Mouse (Mus musculus): ENCODE measurements around the gene Prpf19. TPM values are rescaled to one million over a fixed set of nuclear protein-coding genes. Genes with fewer than 3 reads are reported as not detected.
A peak's percentile ranks its signal among the peaks of the same experiment; 100 is the strongest.

Prpf19 gene
- total RNA-seq, 2 experiments from 2014 or later = 114 to 236 TPM

DNA sequence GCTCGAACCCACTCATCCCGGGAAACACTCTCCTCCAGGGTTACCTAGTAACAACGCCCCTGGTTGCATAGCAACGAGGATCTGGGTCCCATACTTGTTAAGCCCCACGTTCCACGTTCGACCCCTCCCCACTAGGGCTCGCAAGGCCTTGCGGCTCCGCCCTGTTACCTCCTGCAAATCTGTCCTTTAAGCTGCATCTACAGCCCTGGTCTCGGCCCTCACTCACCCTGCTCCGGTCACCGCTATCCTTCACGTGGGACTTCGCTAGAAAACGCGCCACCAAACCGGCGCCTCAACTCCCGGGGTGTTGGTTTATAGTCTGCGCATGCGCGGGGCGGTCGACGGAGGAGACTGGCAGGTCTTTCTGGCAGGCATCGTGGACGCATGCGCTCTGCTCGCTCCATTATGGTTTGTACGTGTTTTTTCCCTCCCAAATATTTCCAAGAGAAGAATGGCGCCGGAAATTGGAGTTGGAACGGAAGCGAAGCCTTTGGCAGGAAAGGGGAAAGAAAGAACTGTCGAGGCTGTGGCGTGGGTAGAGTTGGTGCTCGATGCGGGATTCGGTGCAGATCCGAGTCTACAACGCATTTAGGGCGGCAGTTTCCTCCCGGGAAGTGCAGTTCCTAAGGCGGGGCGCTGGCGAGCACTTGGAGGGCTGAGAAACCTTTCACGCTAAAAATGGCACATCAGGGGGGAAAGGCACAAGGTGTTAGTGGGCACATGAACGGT is 13.4 kb upstream of the Prpf19 start, which contains the start of gene Tmem109:
Gene Tmem109 (minus strand): TSS at position 576 of the 729 bp plus-strand sequence.
- ATAC-seq (replicated peaks; ENCODE audit: poor library complexity, severe bottlenecking) = peak; percentile 68

DNA sequence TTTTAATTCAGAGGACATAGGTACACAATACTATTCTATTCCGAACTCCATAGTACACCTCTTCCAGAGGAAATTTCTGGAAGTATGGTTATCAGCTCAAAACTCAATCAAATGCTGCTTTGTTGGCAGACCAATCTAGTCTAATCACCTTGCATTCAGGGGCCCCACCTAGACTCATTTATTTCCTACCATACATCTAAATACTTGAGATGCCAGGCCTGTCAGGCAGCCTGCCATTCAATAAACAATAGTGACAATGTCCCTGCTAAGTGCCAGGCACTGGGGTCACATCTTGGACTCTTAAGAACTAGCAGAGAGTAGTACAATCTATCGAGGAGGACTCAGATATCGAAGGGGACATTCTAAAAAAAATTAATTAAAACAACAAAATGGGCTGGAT is 2.8 kb upstream of the Prpf19 start:
- ATAC-seq (replicated peaks; ENCODE audit: poor library complexity, severe bottlenecking) = no peak

GRCm38 (mm10) chr19:10895708-10896107 is 677 bp downstream of the Prpf19 start:
- no peak for ATAC-seq (replicated peaks; ENCODE audit: poor library complexity, severe bottlenecking)

- ATAC-seq (replicated peaks; ENCODE audit: poor library complexity, severe bottlenecking) = no peak
These were observed 1.8 kb downstream of the Prpf19 start for GRCm38 (mm10) chr19:10896849-10897248.

- no peak for ATAC-seq (replicated peaks; ENCODE audit: poor library complexity, severe bottlenecking)
These were observed 2.5 kb downstream of the Prpf19 start for GRCm38 (mm10) chr19:10897491-10897890.

GRCm38 (mm10) chr19:10900315-10900714 is 5.3 kb downstream of the Prpf19 start:
- ATAC-seq (replicated peaks; ENCODE audit: poor library complexity, severe bottlenecking) = no peak

- no peak for ATAC-seq (replicated peaks; ENCODE audit: poor library complexity, severe bottlenecking)
These were observed 6.0 kb downstream of the Prpf19 start for GRCm38 (mm10) chr19:10901046-10901445.

DNA sequence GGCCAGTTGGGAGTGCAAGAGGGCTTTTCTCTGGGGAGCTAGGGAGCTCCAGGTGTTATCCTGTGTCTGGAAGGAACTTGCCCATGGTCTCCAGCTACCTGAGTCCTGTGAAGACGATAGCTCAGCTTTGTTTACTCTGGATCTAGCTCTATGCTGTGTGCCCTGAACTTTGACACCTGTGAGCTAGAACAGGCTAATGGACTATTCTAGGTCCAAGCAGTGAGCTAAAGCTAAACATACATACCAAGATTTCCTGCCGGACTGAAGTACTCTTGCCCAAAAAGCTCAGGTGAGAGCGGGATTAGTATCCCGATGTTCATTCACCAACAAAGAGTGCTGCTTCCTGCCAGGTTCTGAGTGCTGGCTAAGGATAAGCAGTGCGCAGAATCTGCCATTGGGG is 9.5 kb downstream of the Prpf19 start:
- ATAC-seq (replicated peaks; ENCODE audit: poor library complexity, severe bottlenecking) = no peak

GRCm38 (mm10) chr19:10904927-10905727 is 10.1 kb downstream of the Prpf19 start:
- ATAC-seq (replicated peaks; ENCODE audit: poor library complexity, severe bottlenecking) = peak; percentile 54; the same call in 1 of the 2 replicates

- ATAC-seq (replicated peaks; ENCODE audit: poor library complexity, severe bottlenecking) = no peak
These were observed 10.6 kb downstream of the Prpf19 start for GRCm38 (mm10) chr19:10905728-10906000.

DNA sequence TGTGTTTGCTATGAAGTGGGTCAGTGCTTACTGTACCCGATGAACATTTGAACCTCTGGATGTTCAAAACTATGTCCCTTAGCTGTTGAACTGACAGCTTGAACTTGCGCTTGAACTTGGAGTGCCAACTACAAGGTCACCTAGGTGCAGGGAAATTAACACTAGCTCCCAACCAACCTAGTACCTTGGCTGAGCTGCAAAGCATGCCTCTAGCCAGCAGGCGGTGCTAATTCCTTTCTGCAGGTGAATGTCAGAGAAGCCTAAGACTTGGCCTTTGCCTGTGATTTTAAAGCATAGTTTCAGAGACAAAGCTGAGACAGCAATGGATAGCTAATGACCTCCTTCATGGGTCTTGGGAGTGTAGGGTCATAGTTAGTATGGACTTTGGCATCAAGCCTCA is 12.9 kb downstream of the Prpf19 start:
- peak; percentile 55; the same call in 1 of the 2 replicates for ATAC-seq (replicated peaks; ENCODE audit: poor library complexity, severe bottlenecking)

DNA sequence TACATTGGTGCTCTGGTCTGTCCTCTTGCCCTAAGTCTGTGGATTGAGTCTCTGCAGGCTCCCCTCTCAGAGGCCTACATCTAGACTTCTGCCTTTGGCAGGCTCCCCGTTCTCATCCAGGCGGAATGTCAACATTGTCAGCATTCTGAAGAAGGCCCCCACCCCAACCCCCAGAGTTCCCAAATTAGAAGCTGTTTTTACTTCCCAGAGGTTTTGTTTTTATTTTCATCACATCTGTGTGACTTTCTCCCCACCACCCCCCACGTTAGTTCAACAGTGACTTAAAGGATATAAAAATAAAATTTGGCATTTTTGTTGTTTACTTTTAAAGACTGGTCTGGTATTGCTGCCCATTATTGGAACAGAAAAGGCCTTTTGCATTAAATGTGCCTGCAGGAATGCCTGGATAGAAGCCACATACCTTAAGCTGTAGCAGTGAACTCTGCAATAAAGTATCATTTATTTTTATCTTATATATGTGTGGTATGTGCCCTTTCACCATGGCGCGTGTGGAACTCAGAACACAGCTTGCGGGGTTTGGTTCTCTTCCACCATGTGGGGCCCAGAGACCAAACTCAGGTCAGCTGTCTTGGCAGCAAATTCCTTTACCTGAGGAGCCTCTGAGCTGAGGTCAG is 14.2 kb downstream of the Prpf19 start:
- no peak for ATAC-seq (replicated peaks; ENCODE audit: poor library complexity, severe bottlenecking)

DNA sequence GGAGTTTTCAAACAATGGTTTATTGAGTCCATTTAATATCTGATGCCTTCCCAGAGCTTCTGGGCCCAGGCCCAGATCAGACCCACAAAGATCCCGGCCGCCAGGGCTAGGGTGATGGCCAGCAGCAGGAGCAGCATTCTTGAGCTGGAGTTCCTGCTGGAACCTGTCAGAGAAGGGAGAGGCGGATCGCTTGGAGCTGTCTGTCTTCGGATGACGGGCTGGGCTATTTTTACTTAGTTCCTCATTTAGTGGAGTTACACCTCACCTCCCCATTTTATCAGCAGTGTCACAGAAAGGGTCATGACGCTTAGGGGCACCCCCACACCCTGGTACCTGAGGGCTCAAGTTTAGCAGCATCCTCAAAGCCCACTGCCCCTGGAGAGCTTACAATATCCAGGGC is 19.3 kb downstream of the Prpf19 start:
- ATAC-seq (replicated peaks; ENCODE audit: poor library complexity, severe bottlenecking) = peak; percentile 82

DNA sequence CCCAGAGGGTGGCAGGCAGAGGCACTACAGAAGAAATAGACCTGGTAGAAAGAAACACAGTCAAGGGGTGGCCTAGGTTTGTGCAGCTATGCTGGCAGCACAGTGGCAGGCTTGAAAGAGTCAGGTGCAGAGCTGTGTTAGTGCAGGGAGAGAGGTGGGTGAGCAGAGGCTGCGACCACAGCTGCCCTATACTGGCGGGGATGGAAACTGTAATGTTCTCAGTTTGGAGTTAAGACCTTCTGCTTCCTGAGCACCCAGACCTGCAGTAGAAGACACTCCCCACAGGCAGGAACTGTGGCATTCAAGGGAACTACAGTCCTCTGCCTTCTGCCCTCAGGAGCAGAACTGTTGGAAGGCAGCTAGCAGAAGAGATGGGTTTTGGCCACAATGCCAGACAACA is 19.8 kb downstream of the Prpf19 start:
- ATAC-seq (replicated peaks; ENCODE audit: poor library complexity, severe bottlenecking) = peak; percentile 29; the same call in 1 of the 2 replicates

DNA sequence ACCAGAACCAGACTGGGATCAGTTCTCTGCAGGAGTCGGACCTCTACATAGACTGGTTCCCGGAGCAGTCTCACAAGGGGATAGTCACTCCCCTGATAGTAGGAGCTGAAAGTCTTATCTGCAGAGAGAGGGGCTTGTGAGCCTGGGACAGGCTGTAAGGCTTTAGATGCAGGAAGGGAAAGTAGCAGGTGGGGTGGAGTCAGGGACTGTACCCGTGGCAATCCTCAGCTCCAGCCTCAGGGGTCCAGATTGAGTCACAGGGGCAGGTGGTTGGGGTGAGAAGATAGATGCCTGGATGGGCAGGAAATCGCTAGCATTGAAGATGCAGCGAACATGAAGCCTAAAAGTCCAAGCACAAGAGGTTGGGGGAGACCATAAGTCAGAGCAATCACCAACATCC is 21.5 kb downstream of the Prpf19 start:
- no peak for ATAC-seq (replicated peaks; ENCODE audit: poor library complexity, severe bottlenecking)

- no peak for ATAC-seq (replicated peaks; ENCODE audit: poor library complexity, severe bottlenecking)
These were observed 23.4 kb downstream of the Prpf19 start for GRCm38 (mm10) chr19:10918321-10918991.

DNA sequence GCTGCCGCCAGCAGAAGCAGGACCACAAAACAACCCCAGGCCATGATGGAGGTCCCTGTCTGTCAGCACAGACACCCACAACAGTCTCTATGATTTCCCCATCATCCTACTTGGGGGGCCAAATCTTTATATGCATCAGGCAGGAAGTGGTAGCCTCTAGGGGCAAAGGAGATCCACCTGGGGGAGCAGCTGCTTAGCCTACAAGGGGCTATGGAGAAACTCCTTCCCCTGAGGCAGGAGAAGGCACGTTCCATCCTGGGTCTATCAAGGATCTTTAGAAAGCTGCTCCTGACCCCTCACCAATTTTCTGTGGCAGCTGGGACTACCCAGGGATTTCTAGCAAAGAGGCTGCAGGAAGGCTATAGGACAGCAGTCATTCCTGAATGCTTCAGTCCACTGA is 25.5 kb downstream of the Prpf19 start, which contains the start of gene Zp1:
Gene Zp1 (minus strand): TSS at position 101 of the 400 bp plus-strand sequence.
- no peak for ATAC-seq (replicated peaks; ENCODE audit: poor library complexity, severe bottlenecking)

GRCm38 (mm10) chr19:10921058-10921457 is 26.0 kb downstream of the Prpf19 start:
- ATAC-seq (replicated peaks; ENCODE audit: poor library complexity, severe bottlenecking) = no peak

DNA sequence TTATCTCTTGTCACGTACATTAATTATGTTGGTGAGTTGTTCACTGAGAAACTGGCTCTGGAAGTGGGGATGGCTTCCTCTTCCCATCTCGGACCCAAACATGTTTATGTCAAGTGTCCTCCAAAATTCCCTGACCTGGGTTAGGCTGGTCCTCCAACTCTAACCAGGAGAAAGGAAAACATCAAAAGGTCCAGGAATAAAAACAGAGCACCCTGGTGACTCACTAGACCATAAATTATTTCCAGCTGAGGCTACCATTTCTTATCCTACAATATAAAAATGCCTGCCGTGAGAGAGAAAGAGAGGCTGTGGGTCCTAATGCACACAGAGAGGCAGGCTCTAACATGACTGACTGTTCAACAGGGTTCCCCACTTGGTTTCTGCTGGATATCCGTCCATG is 29.2 kb downstream of the Prpf19 start:
- ATAC-seq (replicated peaks; ENCODE audit: poor library complexity, severe bottlenecking) = no peak

DNA sequence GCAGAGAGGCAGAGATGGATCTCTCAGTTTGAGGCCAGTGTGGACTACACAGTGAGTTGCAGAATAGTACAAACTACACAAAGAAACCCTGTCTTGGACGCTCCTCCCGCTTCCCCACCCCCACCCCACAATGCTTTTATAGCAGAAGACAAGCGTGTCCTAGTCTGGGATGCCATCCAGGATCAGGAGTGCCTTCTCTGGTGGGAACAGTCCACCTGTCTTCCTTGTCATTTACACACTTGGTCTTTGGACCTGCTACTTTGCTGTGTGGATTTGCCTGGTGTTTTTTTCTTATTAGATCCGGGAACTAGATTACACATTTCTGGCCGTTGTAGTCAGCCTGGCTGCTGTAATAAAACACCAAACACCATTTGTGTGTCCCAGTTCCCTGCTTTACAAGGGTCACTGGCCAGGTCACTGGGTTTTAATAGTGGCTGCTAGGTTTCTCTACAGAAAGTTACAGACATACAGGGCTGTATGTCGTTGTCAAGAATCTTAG is 31.1 kb downstream of the Prpf19 start:
- no peak for ATAC-seq (replicated peaks; ENCODE audit: poor library complexity, severe bottlenecking)

Data from granulocyte monocyte progenitor cell, adult 5-6 weeks (primary cell).